Mouse (Mus musculus): ENCODE measurements around the gene Map3k11. TPM values are rescaled to one million over a fixed set of nuclear protein-coding genes. Genes with fewer than 3 reads are reported as not detected.

Gene Map3k11
- total and polyA plus RNA-seq, 3 experiments = 22.5 to 38.3 TPM; not detected in 1

- TF ChIP-seq TBP (IDR thresholded peaks at IDR 0.05; ENCODE audit: low read depth, low read length) (0 out of 2 replicates have a peak, but pooled peaks have one; percentile 38), RAD21 (IDR thresholded peaks at IDR 0.05; ENCODE audit: low read depth, low read length) (no peak)
Observed at GRCm38 (mm10) chr19:5724549-5724941, 36.0 kb downstream of the Map3k11 start (continued).

DNA sequence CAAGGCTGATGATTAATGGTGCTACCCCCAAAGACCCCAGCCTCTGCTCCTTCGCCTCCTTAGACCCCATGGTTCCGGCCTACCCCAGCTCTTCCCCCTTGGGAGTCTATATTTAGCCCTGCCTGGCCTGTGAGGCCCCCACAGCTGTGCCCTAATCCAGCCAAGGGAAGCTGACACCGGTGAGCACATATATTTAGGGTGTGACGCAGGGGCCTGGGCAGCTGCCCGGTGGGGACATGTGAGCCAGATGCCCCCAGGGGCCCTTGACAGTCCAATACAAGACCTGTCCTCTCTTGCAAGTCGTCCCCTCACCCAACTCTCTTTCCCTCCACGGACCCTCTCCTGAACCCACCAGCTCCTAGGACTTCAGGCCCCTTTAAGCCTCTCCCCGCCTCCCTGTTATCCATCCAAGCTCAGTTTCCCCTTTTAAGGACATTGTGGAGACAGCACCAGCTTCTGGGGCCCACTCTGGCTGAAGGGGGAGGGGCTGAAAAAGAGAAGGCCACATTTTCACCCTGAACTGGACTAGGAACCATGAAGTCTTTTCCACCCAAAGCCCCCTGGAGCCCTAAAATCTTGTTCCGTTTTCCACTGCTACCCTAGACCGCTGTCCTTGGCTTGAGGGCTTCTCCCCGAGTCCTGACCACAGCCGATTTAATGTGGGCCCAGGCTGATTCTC lies 36.6 kb downstream of the Map3k11 start:
- peak overlapping the region; percentile 95 for H3K27ac ChIP-seq (ENCODE audit: control insufficient read depth, low read depth, low read length)
- peak; percentile 80 for DNase-seq (ENCODE audit: low read depth, low spot score)
- peak overlapping the region; percentile 93 for H3K9ac ChIP-seq (ENCODE audit: control insufficient read depth, low read depth, low read length, poor library complexity, severe bottlenecking)
- peaks cover 5 to 31% of the 10 kb centered on the region in 2 experiments for H3K36me3 ChIP-seq (ENCODE audit: control insufficient read depth in 1 of 2, insufficient read depth in 2 of 2, low read length in 2 of 2)
- H3K27me3 ChIP-seq (ENCODE audit: control insufficient read depth in 1 of 2, insufficient read depth in 2 of 2, low read length in 2 of 2) = no peaks in the 10 kb centered on the region
- no peaks in the 10 kb centered on the region for H3K9me3 ChIP-seq (replicated peaks; ENCODE audit: insufficient read depth, low read length)
- peaks cover 43% of the 10 kb centered on the region for H3K79me2 ChIP-seq (ENCODE audit: control insufficient read depth, insufficient read depth, low read length, poor library complexity)
- peaks cover 3 to 43% of the 10 kb centered on the region in 2 experiments; a peak in 3 of 4 replicates for H3K4me1 ChIP-seq (ENCODE audit: control insufficient read depth in 1 of 2, insufficient read depth in 2 of 2, low read length in 2 of 2)
- H3K4me3 ChIP-seq (ENCODE audit: control insufficient read depth in 1 of 2, insufficient read depth in 1 of 2, low read depth in 2 of 2, low read length in 2 of 2) = peak overlapping the region; percentile 70 to 93
- 0 out of 4 replicates have a peak, but pooled peaks of 1 of the 2 experiments have one; percentile 35 for TF ChIP-seq POLR2A (IDR thresholded peaks at IDR 0.05; ENCODE audit: control insufficient read depth in 1 of 2, insufficient read depth in 1 of 2, low read depth in 1 of 2, low read length in 2 of 2, poor library complexity in 1 of 2)
- 0 out of 2 replicates have a peak, but pooled peaks have one; percentile 23 for TF ChIP-seq ZKSCAN1 (IDR thresholded peaks at IDR 0.05; ENCODE audit: low read depth, low read length)
- TF ChIP-seq MYB (IDR thresholded peaks at IDR 0.05; ENCODE audit: low read depth, low read length) = no peak
- no peak; the same call in 1 of the 2 replicates for TF ChIP-seq ETS1 (IDR thresholded peaks at IDR 0.05; ENCODE audit: low read depth, low read length)
- no peak; the same call in 1 of the 2 replicates for TF ChIP-seq CHD2 (IDR thresholded peaks at IDR 0.05; ENCODE audit: low read length)
- 0 out of 2 replicates have a peak, but pooled peaks have one; percentile 17 for TF ChIP-seq KAT2A (conservative IDR thresholded peaks at IDR 0.05; ENCODE audit: low read depth, low read length)
- TF ChIP-seq ZC3H11A (IDR thresholded peaks at IDR 0.05; ENCODE audit: low read depth, low read length) = no peak; the same call in 1 of the 2 replicates
- TF ChIP-seq NRF1 (IDR thresholded peaks at IDR 0.05; ENCODE audit: insufficient read depth, low read depth, low read length, poor library complexity, severe bottlenecking) = no peak
- TF ChIP-seq USF1 (IDR thresholded peaks at IDR 0.05; ENCODE audit: low read depth, low read length) = no peak; the same call in 1 of the 2 replicates
- TF ChIP-seq SMC3 (IDR thresholded peaks at IDR 0.05; ENCODE audit: low read depth, low read length) = no peak
- no peak for TF ChIP-seq UBTF (IDR thresholded peaks at IDR 0.05; ENCODE audit: borderline replicate concordance, insufficient read depth, low read depth, low read length)
- TF ChIP-seq MYC (IDR thresholded peaks at IDR 0.05; ENCODE audit: low read depth, low read length) = 0 out of 2 replicates have a peak, but pooled peaks have one; percentile 44
- TF ChIP-seq EP300 (IDR thresholded peaks at IDR 0.05; ENCODE audit: low read depth in 1 of 2, low read length in 2 of 2) = no peak; a peak in 1 of 4 replicates
- TF ChIP-seq NELFE (IDR thresholded peaks at IDR 0.05; ENCODE audit: low read depth, low read length) = peak; percentile 43; the same call in 1 of the 2 replicates
- TF ChIP-seq JUND (IDR thresholded peaks at IDR 0.05; ENCODE audit: low read depth, low read length) = no peak
- no peak for TF ChIP-seq CHD1 (IDR thresholded peaks at IDR 0.05; ENCODE audit: low read depth, low read length)
- TF ChIP-seq MXI1 (IDR thresholded peaks at IDR 0.05; ENCODE audit: low read depth, low read length) = peak; percentile 65
- 0 out of 2 replicates have a peak, but pooled peaks have one; percentile 23 for TF ChIP-seq TCF12 (IDR thresholded peaks at IDR 0.05; ENCODE audit: low read depth, low read length)
- no peak for TF ChIP-seq USF2 (IDR thresholded peaks at IDR 0.05; ENCODE audit: borderline replicate concordance in 1 of 2, insufficient read depth in 1 of 2, low read depth in 1 of 2, low read length in 2 of 2)
- peak; percentile 13; the same call in 1 of the 2 replicates for TF ChIP-seq POLR2AphosphoS2 (IDR thresholded peaks at IDR 0.05; ENCODE audit: low read length)
- no peak for TF ChIP-seq RCOR1 (IDR thresholded peaks at IDR 0.05; ENCODE audit: low read depth, low read length)
- TF ChIP-seq MEF2A (IDR thresholded peaks at IDR 0.05; ENCODE audit: extremely low read depth, insufficient replicate concordance, low read depth, low read length, poor library complexity, severe bottlenecking) = no peak
- no peak; the same call in 1 of the 2 replicates for TF ChIP-seq E2F4 (IDR thresholded peaks at IDR 0.05; ENCODE audit: borderline replicate concordance, low read depth, low read length)
- TF ChIP-seq TAL1 (IDR thresholded peaks at IDR 0.05; ENCODE audit: low read length) = no peak
- 0 out of 2 replicates have a peak, but pooled peaks have one; percentile 22 for TF ChIP-seq TBP (IDR thresholded peaks at IDR 0.05; ENCODE audit: low read depth, low read length)
- no peak for TF ChIP-seq RAD21 (IDR thresholded peaks at IDR 0.05; ENCODE audit: low read depth, low read length)
- TF ChIP-seq MAZ (IDR thresholded peaks at IDR 0.05; ENCODE audit: low read depth, low read length) = 0 out of 2 replicates have a peak, but pooled peaks have one; percentile 32
- TF ChIP-seq GABPA (IDR thresholded peaks at IDR 0.05; ENCODE audit: low read depth, low read length) = no peak
- 0 out of 2 replicates have a peak, but pooled peaks have one; percentile 18 for TF ChIP-seq BHLHE40 (IDR thresholded peaks at IDR 0.05; ENCODE audit: borderline replicate concordance, low read depth, low read length)
- TF ChIP-seq ELF1 (IDR thresholded peaks at IDR 0.05; ENCODE audit: low read depth, low read length) = 0 out of 2 replicates have a peak, but pooled peaks have one; percentile 16
- no peak for TF ChIP-seq GATA1 (IDR thresholded peaks at IDR 0.05; ENCODE audit: low read depth, low read length)
- peak; percentile 88 for TF ChIP-seq SIN3A (IDR thresholded peaks at IDR 0.05; ENCODE audit: low read length)
